Mouse (Mus musculus) megakaryocyte-erythroid progenitor cell, adult 5-6 weeks (primary cell): ENCODE measurements at regions not wholly inside any gene's neighbourhood (a gene's known extent, or its start where the extent isn't known, plus 50 kb on each side); places are given as distances from the start of the nearest gene placed in this dataset.

Experiments used
- ATAC-seq: replicated peaks from 2 replicates; pipeline ENCODE4 v1.8.0; 2016; ENCODE audit warnings: mild to moderate bottlenecking, inconsistent platforms; ENCODE audit not compliant: severe bottlenecking, poor library complexity, low FRiP score, low TSS enrichment

DNA sequence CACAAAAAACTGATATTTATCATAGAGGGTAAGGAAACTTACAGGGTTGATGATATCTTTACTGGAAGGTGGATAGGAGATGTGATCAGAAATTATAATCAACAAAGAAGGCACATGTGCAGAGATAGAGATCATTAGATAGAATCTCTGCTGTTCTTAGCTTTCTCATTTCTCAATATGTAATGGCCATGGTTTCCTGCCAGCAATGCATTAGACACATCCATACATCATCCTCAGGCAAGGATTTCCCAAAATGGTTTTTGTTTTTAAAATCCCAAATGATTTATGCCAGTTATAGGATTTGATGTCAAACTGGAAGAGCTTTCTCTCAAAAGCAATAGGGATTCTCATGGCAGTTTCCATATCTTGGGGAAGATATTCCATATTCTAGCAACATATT lies 52.0 kb upstream of the C030005K15Rik start:
- no peak for ATAC-seq

DNA sequence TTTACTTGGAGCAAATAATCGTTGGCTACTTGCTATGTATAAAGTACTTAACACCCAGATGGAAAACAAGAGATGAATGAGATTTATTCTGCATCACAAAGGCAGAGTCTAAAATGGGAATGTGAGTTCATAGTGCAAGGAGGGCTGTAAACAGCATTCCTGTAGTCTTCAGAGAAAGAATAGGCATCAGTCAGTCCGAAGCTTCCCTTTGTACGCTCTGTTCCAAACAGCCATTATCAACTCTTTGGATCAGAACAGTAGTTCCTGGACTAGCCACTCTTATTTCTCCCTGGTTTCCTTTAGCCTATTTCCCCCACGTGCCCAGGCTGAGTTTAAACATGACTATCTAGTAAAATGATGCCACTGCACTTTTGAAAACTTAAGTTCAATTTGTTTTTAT lies 52.8 kb upstream of the C030005K15Rik start:
- ATAC-seq = no peak

DNA sequence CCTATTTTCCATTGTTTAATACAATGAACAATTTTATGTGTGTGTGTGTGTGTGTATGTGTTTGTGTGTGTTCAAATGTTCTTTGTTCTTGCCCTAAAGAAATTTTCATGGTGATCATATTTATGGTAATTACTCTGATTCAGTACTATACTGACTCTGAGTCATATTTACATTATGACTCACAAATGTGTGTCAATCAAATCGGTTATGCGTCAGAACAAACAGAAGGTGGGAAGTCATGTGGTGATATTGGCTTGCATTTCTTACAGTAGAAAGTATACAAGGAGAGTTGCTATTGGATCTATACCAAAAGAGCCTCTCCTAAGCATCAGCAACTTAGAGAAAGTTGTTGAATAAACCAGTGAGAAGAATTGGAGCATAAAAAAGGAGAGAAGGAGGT lies 67.2 kb upstream of the C030005K15Rik start:
- no peak for ATAC-seq

DNA sequence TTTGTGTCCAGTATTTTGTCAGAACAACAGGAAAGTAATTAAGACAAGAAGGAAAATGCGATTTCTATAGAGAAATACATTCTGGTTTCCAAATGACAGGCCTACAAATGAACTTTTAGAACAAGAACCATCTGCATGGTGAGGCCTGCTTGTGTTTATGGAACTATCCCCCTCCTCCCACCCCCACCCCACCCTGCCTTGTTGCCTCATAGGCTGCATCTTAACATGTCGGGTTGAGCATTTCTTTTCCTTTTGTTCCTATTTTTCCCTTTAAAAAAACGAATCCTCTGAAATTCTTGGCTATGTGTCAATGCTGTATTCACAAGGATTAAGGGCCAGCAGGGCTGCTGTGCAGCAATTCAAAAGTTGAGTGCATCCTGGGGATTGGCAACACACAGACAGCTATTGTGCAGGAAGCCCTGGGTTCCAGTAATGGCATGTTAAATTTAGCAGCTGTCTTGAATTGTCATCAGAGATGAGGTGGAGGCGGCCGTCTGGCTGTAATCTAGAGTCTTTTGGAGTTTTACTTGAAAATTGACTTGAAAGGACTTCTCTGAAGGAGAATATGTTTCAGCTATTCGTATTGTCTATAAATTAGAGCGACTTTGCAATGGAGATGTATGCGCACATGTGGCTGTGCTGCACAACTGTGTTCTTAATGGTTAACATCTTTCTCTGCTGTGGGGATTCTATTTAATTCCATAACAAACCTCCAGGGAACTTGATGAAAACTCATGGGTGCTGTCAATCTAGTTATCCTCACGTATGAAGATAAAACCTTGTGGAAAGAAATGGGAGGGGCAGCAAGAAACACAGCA lies 75.1 kb upstream of the C030005K15Rik start:
- ATAC-seq = no peak

DNA sequence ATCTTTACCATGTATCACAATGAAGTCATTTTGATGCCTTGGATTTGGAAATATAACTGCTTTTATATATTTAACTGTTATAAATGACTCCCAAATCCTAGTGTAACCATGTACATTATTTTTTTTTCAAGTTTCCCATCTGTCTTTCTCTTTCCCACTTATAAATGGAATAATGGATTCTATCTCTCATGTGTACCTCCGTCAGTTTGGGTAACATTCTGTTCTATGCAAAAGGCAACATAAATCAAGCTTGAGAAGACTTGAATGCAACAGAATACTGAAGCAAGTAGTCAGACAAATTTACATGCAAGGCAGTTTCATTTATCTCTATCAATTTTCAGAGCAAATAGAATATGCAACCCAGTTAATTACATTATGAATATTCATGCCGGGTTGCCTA lies 81.4 kb upstream of the C030005K15Rik start:
- no peak for ATAC-seq

DNA sequence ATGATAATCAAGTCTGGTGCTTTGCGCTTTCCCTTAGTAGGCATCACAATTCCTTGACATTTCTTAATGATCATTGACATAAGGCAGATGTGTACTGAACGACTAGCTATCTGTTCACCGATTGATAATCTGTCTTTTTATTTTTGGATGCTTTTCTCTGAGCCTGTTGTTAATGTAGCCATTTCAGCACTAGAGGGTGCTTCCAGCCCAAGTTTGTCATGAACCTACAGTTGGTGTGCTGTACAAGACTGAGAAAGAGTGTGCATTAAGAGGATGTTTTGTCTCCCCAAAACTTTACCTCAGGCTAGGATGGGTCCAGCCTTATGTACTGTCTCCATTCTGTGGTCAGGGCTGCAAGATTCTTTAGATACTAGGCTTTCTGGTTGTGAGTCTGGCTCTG lies 116.0 kb upstream of the C030005K15Rik start:
- no peak for ATAC-seq

DNA sequence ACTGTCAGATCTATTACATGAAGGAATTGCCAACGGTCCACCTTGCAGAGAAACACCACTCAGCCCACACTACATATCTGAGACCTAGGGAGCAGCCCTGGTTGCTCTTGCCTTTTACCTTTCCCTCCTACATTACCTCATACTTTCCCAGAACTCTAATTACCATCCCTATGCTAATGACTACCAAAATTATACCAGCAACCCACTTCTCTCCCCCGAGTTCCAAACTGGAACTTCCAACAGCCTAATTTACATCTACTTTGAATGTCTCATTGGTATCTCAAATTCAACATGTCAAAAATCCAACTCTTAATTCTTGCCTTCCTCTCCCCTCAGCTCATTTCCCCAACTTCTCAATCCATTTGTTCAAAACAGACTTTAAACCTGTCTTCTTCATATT lies 124.9 kb upstream of the C030005K15Rik start:
- ATAC-seq = no peak

DNA sequence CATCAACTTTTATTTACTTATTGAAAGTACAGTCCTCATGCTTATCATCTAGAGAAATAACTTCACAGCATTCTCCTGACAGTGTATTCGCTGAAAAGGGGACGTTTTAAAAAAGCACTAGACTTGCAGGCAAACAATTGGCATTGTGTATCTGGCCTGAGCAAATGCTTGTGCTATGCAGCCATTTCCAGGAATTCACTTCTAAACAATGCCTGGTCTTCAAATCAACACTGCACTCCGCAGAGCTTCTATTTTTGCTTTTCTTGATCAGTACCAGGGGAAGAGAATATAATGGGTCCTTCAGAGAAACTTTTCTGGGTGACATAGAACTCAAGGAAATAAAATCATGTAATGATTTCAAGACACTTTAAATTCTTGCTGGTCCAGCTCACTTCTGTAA lies 150.5 kb upstream of the C030005K15Rik start:
- ATAC-seq = no peak

DNA sequence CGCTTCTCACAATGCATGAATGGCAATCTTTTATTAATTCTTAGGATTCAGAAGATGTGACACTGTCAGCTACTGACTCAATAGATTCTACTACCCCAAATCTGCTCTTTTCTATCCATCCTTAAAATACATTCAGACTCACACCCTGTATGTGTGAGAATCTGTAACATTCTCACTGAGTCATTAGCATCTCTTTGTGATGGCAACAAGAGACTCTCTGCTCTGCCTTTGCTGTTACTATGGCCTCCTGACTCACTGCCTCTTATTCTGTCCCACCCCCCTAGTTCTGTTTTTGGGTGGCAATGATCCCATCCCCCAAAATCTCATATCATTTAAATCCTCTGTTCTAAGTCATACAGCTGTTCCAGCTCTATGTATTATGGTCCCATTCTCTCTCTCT lies 159.5 kb upstream of the C030005K15Rik start:
- ATAC-seq = no peak

DNA sequence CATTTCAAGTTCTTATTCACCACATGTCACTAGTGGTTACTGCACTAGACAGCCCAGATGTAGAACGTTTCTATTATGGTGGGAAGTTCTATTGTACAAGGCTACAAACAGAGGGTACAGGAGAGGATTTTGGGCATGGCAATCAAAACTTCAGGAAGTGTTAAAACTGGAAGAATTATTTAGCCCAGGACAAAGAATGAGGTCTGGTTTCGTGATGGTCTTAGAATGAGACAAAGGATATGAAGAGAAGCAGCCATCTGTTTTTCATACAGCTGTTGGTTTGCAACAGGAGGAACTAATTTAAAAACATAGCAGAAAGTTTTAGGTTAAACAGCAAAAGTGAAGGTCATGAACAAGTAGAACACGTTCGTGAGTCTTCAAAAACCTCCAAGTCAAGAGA lies 179.2 kb upstream of the C030005K15Rik start:
- ATAC-seq = no peak

DNA sequence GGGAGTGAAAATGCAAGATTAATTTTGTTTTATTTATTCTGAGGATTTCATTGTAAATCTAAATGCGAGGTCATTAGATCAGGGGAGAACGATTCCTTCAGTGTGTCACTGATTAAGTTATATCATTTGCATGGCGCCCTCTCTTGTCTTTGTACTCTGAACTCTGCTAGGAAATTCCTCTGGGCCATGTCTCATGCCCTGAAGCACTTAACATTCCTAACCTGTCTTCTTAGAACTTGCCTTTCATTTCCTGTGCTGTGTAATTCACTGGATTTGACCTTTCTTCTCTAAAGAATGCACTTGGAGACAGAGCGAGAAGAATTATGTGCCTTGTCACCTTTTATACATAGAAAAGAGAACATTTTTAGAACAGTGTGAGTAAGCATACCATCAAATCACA lies 199.0 kb upstream of the C030005K15Rik start:
- no peak for ATAC-seq

DNA sequence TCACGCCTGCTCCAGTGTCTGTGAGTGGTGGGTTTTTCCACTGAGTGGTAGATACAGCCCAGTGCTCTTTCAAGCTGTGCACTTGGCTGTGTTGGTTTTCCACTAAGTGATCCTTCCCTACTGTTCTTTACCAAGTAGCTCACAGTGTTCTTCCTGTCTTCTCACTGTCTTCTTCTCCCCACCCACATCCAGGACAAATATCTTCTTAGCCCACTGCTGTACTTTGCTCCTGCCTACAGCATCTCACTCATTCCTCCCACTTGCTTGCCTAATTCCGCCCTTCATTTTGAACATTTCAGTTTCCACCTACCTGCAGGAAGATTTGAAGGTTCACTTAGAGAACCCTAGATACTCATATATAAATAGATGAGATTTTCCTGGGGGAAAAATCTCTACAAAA lies 213.8 kb upstream of the C030005K15Rik start:
- no peak for ATAC-seq

DNA sequence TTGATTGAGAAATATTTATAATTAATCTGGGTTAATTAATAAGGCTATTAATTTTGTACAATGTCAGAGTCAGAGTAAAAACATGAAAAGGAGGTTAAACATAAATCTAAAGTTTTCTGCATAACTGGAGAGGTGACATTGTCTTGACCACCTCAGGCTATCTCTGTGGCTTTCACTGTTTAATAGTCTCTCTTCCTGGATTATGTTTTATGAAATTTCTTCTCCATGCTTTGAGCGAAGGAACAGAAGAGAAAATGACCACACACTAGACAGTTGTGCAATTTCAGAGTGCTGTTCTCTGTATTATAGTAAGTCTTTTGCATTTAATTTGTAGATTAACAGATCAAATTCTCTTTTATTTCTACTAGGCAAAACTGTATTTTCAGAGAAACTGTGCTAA lies 239.3 kb upstream of the C030005K15Rik start:
- no peak for ATAC-seq

DNA sequence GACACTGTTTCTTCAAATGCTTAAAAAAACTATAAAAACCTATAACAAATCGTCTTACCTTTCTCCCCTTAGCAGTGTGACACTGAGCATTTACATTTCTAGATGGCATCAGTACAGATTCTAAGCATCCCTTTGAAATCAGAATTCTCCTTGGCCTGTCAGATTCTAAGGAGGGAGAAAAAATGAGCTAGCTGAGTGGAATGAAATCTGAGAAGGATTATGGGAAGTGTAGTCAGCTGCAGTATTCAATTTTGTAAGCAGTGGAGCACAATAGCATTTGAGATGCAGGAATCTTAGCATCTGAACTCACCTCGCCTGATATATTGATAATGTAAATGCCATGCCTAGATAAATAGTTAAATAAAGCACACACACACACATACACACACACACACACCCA lies 240.4 kb upstream of the C030005K15Rik start:
- no peak for ATAC-seq

DNA sequence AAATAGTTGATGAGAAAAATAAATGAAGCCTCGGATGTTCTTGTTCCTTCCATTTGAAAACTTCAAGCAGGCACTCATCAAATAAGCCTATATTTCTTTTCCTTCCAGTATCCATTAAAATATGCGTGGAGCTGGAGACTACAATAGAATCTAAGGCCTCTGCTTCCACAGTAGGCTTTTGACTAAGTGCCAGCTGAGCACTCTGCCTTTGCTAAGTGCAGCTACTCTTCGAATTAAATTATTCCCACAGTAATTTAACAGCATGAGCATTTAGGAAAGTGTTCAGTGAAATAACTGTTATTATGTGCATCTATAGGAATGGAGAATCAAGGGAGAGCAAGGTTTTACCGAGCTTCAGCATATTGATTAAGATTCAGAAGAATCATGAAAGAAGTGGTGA lies 280.5 kb upstream of the C030005K15Rik start:
- ATAC-seq = no peak

DNA sequence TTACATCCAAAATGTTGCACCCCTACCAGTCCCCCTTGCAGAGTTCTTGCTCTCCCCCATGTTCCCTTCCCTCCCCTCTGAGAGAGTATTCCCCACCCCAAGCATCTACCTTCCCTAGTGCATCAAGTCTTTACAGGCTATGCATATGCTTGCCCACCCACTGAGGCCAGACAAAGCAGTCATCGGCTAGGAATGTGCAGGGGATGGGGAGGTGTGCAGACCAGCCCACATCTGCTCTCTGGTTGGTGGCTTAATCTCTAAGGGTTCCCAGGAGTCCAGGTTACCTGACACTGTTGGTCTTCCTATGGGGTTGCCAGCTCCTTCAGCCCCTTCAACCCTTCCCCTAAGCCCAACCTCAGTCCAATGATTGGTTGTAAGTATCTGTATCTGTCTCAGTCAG lies 281.8 kb upstream of the C030005K15Rik start:
- no peak for ATAC-seq

DNA sequence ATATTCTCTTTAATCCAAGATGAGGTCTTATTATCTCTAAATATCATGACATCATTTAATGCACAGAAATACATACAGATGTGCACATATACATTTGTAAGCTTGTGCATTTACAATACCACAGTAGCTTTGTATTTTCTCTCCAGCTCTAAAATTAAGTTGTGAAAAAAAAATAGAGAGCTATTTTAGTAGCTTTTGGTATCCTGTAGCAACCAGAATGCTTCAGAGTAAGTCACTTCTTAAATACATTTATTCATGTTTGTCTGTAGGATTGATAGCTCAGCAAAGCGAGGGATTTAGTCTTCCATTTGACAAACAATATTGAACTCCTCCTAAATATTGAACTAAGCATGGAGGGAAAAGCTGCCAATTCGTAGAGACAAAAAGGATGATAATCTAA lies 286.4 kb upstream of the C030005K15Rik start:
- no peak for ATAC-seq

DNA sequence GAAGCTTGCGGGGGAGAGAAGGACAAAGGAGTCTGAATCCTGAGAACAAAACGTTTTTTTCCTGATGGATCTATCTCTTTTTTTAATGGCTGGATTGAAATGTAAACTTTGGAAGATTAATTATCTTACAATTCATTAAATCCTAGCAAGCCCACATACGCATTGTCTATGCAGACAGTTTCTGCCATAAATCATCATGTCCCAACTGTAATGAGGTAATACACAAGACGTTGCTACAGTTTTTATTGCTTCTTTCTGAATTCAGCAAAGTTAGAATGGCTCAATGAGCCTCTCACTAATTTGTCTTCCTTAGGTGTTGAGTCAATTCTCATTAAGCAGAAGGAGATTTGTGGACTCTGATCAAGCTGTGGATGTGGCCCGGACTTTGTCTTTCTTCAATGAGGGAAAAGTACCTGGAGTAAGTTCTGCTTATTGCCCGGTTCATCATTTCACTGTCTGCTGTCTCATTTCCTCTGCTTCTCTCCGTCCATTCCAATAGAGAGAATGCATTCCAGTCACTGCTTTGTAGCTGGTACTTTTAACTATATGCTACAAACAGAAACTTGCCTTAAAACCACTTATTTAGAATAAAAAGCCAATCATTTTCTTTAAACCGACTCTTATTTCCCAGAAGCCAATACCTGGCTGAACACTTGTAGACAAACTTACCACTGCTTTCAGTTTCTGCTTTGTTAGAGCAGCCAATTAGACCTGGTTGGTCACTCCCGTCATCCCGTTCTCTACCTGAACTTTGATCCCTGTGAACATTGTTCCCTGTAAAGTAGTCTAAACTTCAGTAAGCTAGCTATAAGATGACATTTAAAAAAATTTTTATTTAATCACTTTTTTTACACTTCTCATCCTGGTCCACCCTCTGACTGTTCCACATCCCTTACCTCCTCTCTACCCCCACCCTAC lies 288.7 kb upstream of the C030005K15Rik start:
- no peak for ATAC-seq

DNA sequence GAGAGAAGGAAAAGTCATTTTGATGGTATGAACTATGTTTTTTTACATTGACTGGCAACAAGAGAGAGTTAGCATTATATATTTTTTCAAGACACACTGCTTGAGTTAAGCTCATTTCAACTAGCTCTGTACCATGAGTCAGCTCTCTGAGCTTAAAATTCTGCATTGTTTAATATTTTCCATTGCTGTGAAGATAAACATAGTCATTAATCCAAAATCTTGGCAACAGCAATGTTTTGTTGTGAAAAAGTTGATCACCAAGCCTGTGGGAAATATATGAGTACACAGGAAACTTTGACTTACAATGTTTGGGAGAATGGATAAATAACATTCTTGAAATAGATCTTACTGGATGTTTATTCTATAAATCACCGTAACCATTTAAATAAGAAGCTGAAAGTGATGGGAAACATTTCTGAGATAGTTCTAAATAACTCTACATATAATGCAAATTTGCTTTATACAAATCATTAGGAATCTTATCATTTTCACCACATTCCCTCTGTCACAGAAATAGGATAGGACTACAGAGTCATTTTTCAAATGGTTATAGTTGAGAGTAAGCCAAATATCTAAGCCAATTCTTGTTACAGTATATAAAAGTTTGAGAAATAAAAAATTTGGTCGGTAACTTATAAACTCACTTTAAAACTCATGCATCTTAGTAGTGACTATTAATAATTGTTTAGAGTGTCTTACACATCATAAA lies 290.2 kb upstream of the C030005K15Rik start:
- ATAC-seq = no peak

DNA sequence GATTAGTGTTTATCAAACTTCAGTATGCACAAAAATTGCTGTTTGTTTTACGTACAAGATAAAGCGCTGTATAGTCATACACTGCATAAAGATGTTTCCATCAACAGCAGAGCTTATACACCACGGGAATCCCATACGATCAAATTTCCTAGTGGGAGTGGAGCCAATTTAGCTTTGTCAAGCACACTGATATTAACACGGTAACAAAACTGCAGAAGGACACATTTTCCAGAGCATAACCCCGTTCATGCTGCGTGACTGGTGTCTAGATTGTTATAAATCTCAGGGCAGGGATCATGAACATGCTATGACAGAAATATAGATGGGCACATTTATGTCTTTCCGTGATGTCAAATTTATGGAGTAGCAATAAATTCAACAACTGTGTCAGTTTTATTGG lies 302.6 kb upstream of the C030005K15Rik start:
- ATAC-seq = no peak
